Mouse (Mus musculus) myocyte (in vitro differentiated cells): ENCODE measurements around the gene Tubg2.

Experiments
- CEBPB ChIP-seq: IDR thresholded peaks from 2 replicates; pipeline ENCODE4 v1.6.1; 2011; ENCODE audit warnings: mild to moderate bottlenecking, moderate library complexity; ENCODE audit not compliant: poor library complexity, insufficient read depth, severe bottlenecking
- E2F4 ChIP-seq: IDR thresholded peaks from one replicate; pipeline ENCODE4 v1.6.1; 2011; ENCODE audit warnings: mild to moderate bottlenecking, control low read depth, moderate library complexity; ENCODE audit not compliant: insufficient read depth
- MAX ChIP-seq: IDR thresholded peaks from one replicate; pipeline ENCODE4 v1.6.1; 2011; ENCODE audit warnings: low read depth, mild to moderate bottlenecking, control low read depth
- MYOD1 ChIP-seq, 3 experiments: IDR thresholded peaks; one replicate each; pipeline ENCODE4 v1.6.1; 2011; ENCODE audit warnings: control low read depth in 2 of 3, low read depth in 2 of 3, mild to moderate bottlenecking in 2 of 3, moderate library complexity in 1 of 3; ENCODE audit not compliant: insufficient read length in 2 of 3, control insufficient read depth in 1 of 3
- POLR2A ChIP-seq: IDR thresholded peaks from one replicate; pipeline ENCODE4 v1.6.1; 2011; ENCODE audit warnings: low read depth, mild to moderate bottlenecking, control low read depth, moderate library complexity; ENCODE audit not compliant: insufficient read length
- POLR2AphosphoS2 ChIP-seq: IDR thresholded peaks from one replicate; pipeline ENCODE4 v1.6.1; 2011; ENCODE audit warnings: low read depth, control low read depth; ENCODE audit not compliant: insufficient read length
- SRF ChIP-seq: IDR thresholded peaks from one replicate; pipeline ENCODE4 v1.6.1; 2011; ENCODE audit warnings: low read depth; ENCODE audit not compliant: control insufficient read depth, insufficient read length
- TCF12 ChIP-seq: IDR thresholded peaks from one replicate; pipeline ENCODE4 v1.6.1; 2011; ENCODE audit warnings: mild to moderate bottlenecking, control low read depth; ENCODE audit not compliant: poor library complexity, insufficient read depth, severe bottlenecking
- TCF3 ChIP-seq: IDR thresholded peaks from one replicate; pipeline ENCODE4 v1.6.1; 2011; ENCODE audit warnings: low read depth, control low read depth; ENCODE audit not compliant: insufficient read length
- USF1 ChIP-seq: IDR thresholded peaks from one replicate; pipeline ENCODE4 v1.6.1; 2011; ENCODE audit warnings: low read depth, mild to moderate bottlenecking, control low read depth, moderate library complexity

DNA sequence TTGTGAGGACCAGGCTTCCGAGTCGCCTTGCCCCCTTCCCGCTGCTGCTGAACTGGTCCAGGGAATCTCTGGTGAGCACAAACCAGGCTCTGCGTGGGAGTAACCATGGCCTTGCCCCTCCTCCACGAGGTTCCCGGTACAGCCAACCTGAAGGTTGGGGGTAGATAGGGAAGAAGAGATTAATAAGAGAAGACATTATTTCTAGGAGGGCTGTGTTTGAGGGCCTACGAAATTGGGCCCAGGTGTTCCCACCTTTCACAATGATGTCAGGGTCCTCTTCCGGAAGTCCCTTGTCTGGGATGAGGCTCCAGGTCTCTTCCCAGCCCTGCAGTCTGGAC lies 12.2 kb downstream of the Tubg2 start:
- TF ChIP-seq POLR2A, result no peak
- TF ChIP-seq USF1, result no peak
- TF ChIP-seq POLR2AphosphoS2, result no peak
- TF ChIP-seq TCF12, result no peak
- TF ChIP-seq MAX, result no peak
- TF ChIP-seq E2F4, result no peak
- TF ChIP-seq CEBPB, result no peak
- no peak for TF ChIP-seq SRF
- no peak for TF ChIP-seq MYOD1 (IDR thresholded peaks at IDR 0.05; ENCODE audit: control insufficient read depth in 1 of 3, insufficient read length in 2 of 3, low read depth in 2 of 3)
- TF ChIP-seq TCF3, result no peak
